Mouse (Mus musculus): Measurements from ENCODE around the gene Sema4d. TPM values are rescaled to one million over a fixed set of nuclear protein-coding genes. Genes with fewer than 3 reads are reported as not detected.

The Sema4d gene
- polyA plus RNA-seq, 1 experiment from 2014 or later, result 90.3 TPM

GRCm38 (mm10) chr13:51823822-51824495 is 30.4 kb upstream of the Sema4d start:
- Histone ChIP-seq H3K4me3 (ENCODE audit: inconsistent target) (no peak overlapping the region), H3K36me3 (ENCODE audit: inconsistent target) (no peaks in the 10 kb centered on the region)
- WGBS (ENCODE audit: missing documents), result 72% methylated on average over 8 of the region's 8 CpGs

GRCm38 (mm10) chr13:51821988-51822387 is 28.4 kb upstream of the Sema4d start:
- 80% methylated on average over 3 of the region's 3 CpGs for WGBS (ENCODE audit: missing documents)
- H3K4me3 ChIP-seq (ENCODE audit: inconsistent target), result no peak overlapping the region
- H3K79me2 ChIP-seq (ENCODE audit: inconsistent target), result no peaks in the 10 kb centered on the region
- H3K36me3 ChIP-seq (ENCODE audit: inconsistent target), result no peaks in the 10 kb centered on the region
- no peak overlapping the region for H3K27ac ChIP-seq

More at GRCm38 (mm10) chr13:51823822-51824495, 30.4 kb upstream of the Sema4d start:
- H3K79me2 ChIP-seq (ENCODE audit: inconsistent target), result no peaks in the 10 kb centered on the region
- H3K27ac ChIP-seq, result no peak overlapping the region

- 88% methylated on average over 6 of the region's 6 CpGs for WGBS (ENCODE audit: missing documents)
- no peak overlapping the region for H3K4me3 ChIP-seq (ENCODE audit: inconsistent target)
- H3K79me2 ChIP-seq (ENCODE audit: inconsistent target), result no peaks in the 10 kb centered on the region
- H3K36me3 ChIP-seq (ENCODE audit: inconsistent target), result no peaks in the 10 kb centered on the region
- no peak overlapping the region for H3K27ac ChIP-seq
Observed at GRCm38 (mm10) chr13:51819351-51819750, 25.8 kb upstream of the Sema4d start.

GRCm38 (mm10) chr13:51818944-51819326 is 25.4 kb upstream of the Sema4d start:
- WGBS (ENCODE audit: missing documents), result 98% methylated on average over 3 of the region's 3 CpGs

GRCm38 (mm10) chr13:51818170-51818943 is 24.8 kb upstream of the Sema4d start:
- WGBS (ENCODE audit: missing documents), result 55% methylated on average over 6 of the region's 6 CpGs
- Histone ChIP-seq H3K36me3 (ENCODE audit: inconsistent target) (no peaks in the 10 kb centered on the region), H3K27ac (no peak overlapping the region), H3K79me2 (ENCODE audit: inconsistent target) (no peaks in the 10 kb centered on the region), H3K4me3 (ENCODE audit: inconsistent target) (no peak overlapping the region)

More at GRCm38 (mm10) chr13:51818944-51819326, 25.4 kb upstream of the Sema4d start:
- H3K79me2 ChIP-seq (ENCODE audit: inconsistent target), result no peaks in the 10 kb centered on the region
- no peaks in the 10 kb centered on the region for H3K36me3 ChIP-seq (ENCODE audit: inconsistent target)
- H3K27ac ChIP-seq, result no peak overlapping the region
- H3K4me3 ChIP-seq (ENCODE audit: inconsistent target), result no peak overlapping the region

DNA sequence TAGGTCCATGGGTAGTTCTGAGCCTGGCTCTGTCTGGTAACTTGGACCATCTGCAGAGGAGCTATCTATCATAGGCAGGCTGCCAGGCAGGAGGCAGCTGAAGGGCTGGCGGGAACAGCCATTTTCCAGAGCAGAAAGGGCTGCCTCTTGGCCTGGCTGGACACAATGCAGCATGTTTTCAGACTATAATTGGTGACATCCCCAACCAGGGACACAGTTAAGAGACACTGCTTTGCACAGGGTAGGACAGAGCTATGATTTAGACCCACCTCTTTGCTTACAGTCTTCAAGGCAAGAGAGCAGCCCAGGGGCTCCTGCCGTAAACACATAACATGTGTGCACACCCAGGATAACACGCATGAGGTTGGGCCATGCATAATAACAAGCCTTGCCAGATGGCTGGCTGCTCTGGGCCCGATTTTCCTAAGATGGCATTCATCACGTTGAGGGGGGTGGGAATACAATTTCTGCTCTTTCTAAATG is 23.1 kb upstream of the Sema4d start:
- H3K4me3 ChIP-seq (ENCODE audit: inconsistent target), result no peak overlapping the region
- no peaks in the 10 kb centered on the region for H3K36me3 ChIP-seq (ENCODE audit: inconsistent target)
- WGBS (ENCODE audit: missing documents), result 92% methylated on average over 5 of the region's 5 CpGs
- H3K79me2 ChIP-seq (ENCODE audit: inconsistent target), result no peaks in the 10 kb centered on the region
- H3K27ac ChIP-seq, result no peak overlapping the region

DNA sequence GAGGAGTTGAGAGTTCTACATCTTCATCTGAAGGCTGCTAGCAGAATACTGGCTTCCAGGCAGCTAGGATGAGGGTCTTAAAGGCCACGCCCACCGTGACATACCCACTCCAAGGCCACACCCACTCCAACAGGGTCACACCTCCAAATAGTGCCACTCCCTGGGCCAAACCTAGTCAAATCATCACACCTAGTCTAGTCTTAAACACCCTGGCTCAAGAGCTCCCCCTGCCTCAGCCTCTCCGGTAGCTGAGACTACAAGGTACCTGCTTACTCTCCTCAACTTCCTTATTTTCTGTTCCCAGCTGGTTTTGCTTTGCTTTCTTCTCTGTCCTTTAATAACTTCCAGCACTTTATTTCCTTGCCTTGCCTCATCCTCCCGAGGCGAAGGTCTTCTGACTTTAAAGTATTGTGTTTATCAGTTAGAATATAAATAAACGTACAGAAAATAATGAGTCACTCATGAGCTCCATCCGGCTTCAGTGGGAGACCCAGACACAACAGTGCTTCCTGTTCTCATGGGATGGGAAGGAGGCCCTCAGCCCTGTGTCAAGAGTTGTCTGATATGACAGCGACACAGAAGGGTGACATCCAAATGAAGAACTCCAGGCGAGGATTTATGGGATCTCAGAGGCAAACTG is 22.4 kb upstream of the Sema4d start:
- H3K79me2 ChIP-seq (ENCODE audit: inconsistent target), result no peaks in the 10 kb centered on the region
- WGBS (ENCODE audit: missing documents), result 22% methylated on average over 9 of the region's 9 CpGs
- no peaks in the 10 kb centered on the region for H3K36me3 ChIP-seq (ENCODE audit: inconsistent target)
- H3K4me3 ChIP-seq (ENCODE audit: inconsistent target), result no peak overlapping the region
- no peak overlapping the region for H3K27ac ChIP-seq

DNA sequence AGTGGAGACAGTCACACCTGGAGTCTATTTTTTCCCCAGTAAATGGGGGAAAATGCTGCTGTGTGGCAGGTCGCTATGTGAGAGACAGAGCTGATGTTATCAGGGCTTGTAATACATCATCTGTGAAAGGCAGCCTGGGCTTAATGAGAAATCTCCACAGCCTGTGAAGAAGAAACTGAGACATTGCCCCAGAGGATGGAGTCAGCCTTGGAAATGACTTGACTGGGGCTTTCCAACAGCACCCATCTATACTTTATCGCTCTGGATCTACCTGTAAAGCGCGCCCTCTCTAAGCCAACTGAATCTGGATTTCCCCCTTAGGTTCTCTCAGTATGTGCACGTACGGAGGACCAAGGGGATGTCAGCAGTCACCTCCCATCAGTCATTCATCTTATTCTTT is 21.1 kb upstream of the Sema4d start:
- 88% methylated on average over 6 of the region's 6 CpGs for WGBS (ENCODE audit: missing documents)
- Histone ChIP-seq H3K36me3 (ENCODE audit: inconsistent target) (no peaks in the 10 kb centered on the region), H3K79me2 (ENCODE audit: inconsistent target) (no peaks in the 10 kb centered on the region), H3K4me3 (ENCODE audit: inconsistent target) (no peak overlapping the region), H3K27ac (no peak overlapping the region)

- H3K79me2 ChIP-seq (ENCODE audit: inconsistent target), result no peaks in the 10 kb centered on the region
- H3K36me3 ChIP-seq (ENCODE audit: inconsistent target), result no peaks in the 10 kb centered on the region
- WGBS (ENCODE audit: missing documents), result 67% methylated on average over 10 of the region's 10 CpGs
- no peak overlapping the region for H3K27ac ChIP-seq
- no peak overlapping the region for H3K4me3 ChIP-seq (ENCODE audit: inconsistent target)
Observed at GRCm38 (mm10) chr13:51813621-51814615, 20.4 kb upstream of the Sema4d start.

DNA sequence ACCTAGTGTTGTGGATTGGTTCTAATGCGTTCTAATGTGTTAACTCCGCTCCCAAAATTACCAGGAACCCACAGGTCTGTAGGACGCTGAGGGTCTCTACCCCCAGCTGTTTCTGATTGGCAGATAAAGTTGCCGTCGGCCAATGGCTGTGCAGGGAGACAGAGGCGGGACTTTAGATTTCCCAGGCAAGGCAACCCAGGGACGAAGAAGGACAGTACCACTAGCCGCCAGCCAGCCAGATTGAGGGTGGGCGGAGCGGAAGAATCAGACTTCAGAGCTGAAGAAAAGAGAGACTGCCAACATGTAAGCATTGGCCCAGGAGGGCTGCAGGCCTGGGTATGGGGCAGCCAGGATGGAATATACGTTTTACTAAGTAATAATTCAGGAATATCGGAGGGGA is 14.6 kb upstream of the Sema4d start:
- H3K4me3 ChIP-seq (ENCODE audit: inconsistent target), result no peak overlapping the region
- WGBS (ENCODE audit: missing documents), result 93% methylated on average over 12 of the region's 12 CpGs
- no peaks in the 10 kb centered on the region for H3K79me2 ChIP-seq (ENCODE audit: inconsistent target)

GRCm38 (mm10) chr13:51806220-51806619 is 12.7 kb upstream of the Sema4d start:
- no peak overlapping the region for H3K4me3 ChIP-seq (ENCODE audit: inconsistent target)
- no peak overlapping the region for H3K27ac ChIP-seq
- no peaks in the 10 kb centered on the region for H3K36me3 ChIP-seq (ENCODE audit: inconsistent target)
- no peaks in the 10 kb centered on the region for H3K79me2 ChIP-seq (ENCODE audit: inconsistent target)
- WGBS (ENCODE audit: missing documents), result 91% methylated on average over 14 of the region's 15 CpGs

More for the DNA sequence above, 14.6 kb upstream of the Sema4d start:
- no peak overlapping the region for H3K27ac ChIP-seq
- H3K36me3 ChIP-seq (ENCODE audit: inconsistent target), result no peaks in the 10 kb centered on the region

DNA sequence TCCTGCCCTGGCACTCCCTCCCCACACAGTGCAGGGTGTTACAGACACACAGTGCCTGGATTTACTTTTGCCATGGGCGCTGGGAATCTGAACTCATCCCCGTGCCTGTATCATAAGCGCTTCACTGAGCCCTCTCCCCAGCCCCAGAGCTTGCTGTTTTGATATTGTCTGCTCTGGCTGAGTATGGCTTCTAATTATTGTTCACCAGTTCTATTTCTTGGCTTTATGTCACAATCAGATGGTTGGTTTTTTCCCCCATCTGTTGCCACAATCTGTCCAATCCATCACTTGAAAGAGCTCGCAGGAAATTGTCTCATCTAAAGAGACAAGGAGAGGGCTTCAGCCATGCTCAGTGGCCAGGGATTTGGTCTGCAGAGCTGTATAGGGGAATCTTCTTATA is 12.1 kb upstream of the Sema4d start:
- WGBS (ENCODE audit: missing documents), result 85% methylated on average over 4 of the region's 4 CpGs

GRCm38 (mm10) chr13:51800921-51801320 is 7.4 kb upstream of the Sema4d start:
- 31% methylated on average over 9 of the region's 9 CpGs for WGBS (ENCODE audit: missing documents)
- Histone ChIP-seq H3K4me3 (ENCODE audit: inconsistent target) (no peak overlapping the region), H3K79me2 (ENCODE audit: inconsistent target) (no peaks in the 10 kb centered on the region), H3K36me3 (ENCODE audit: inconsistent target) (no peaks in the 10 kb centered on the region), H3K27ac (peak overlapping the region; percentile 28)

More for the DNA sequence above, 12.1 kb upstream of the Sema4d start:
- H3K4me3 ChIP-seq (ENCODE audit: inconsistent target), result no peak overlapping the region
- no peaks in the 10 kb centered on the region for H3K36me3 ChIP-seq (ENCODE audit: inconsistent target)
- no peaks in the 10 kb centered on the region for H3K79me2 ChIP-seq (ENCODE audit: inconsistent target)
- no peak overlapping the region for H3K27ac ChIP-seq

All from macrophage (primary cell).